Mouse (Mus musculus) heart, embryonic 13.5 days (tissue): Measurements from ENCODE around the gene Zfp280b. TPM values are rescaled to one million over a fixed set of nuclear protein-coding genes. Genes with fewer than 3 reads are reported as not detected.

Source experiments
- ATAC-seq: fragments of 200-750 bp; cut with Nextera tagmentation; 2 replicates; pipeline ENCODE4 v1.8.0; 2017; ENCODE audit warnings: moderate TSS enrichment; ENCODE audit not compliant: insufficient number of reproducible peaks, low FRiP score, low TSS enrichment; ENCODE audit errors: extremely low read depth
- H3K27ac ChIP-seq: fragments of 300-500 bp; sonication (generic); replicated peaks from 2 replicates; pipeline ENCODE4 v1.5.1; 2015; ENCODE audit warnings: moderate library complexity, mild to moderate bottlenecking, inconsistent platforms
- H3K27me3 ChIP-seq: fragments of 300-500 bp; sonication (generic); replicated peaks from 2 replicates; pipeline ENCODE4 v1.6.1; 2015; ENCODE audit warnings: mild to moderate bottlenecking, inconsistent platforms
- H3K36me3 ChIP-seq: fragments of 300-500 bp; sonication (generic); 2 replicates; pipeline ENCODE4 v1.6.1; 2015; ENCODE audit warnings: mild to moderate bottlenecking, inconsistent platforms
- H3K4me1 ChIP-seq: fragments of 300-500 bp; sonication (generic); 2 replicates; pipeline ENCODE4 v1.6.1; 2015; ENCODE audit warnings: inconsistent platforms
- H3K4me2 ChIP-seq: fragments of 300-500 bp; sonication (generic); 2 replicates; pipeline ENCODE4 v1.6.1; 2015; ENCODE audit warnings: inconsistent platforms, mild to moderate bottlenecking, moderate library complexity
- H3K4me3 ChIP-seq: fragments of 300-500 bp; sonication (generic); 2 replicates; pipeline ENCODE4 v1.5.1; 2015; ENCODE audit warnings: moderate library complexity, mild to moderate bottlenecking, inconsistent platforms
- H3K9ac ChIP-seq: fragments of 300-500 bp; sonication (generic); 2 replicates; pipeline ENCODE4 v1.6.1; 2015; ENCODE audit warnings: inconsistent platforms, mild to moderate bottlenecking, moderate library complexity
- H3K9me3 ChIP-seq: fragments of 300-500 bp; sonication (generic); 2 replicates; pipeline ENCODE4 v1.6.1; 2016; ENCODE audit warnings: inconsistent platforms
- WGBS: fragments of 180-500 bp; shearing (Covaris S2); methylation state at CpG from one replicate; pipeline ENCODE4 v1.1.7; 2015; ENCODE audit warnings: mixed read lengths; 5-methylcytosine and 5-hydroxymethylcytosine counted together
- polyA plus RNA-seq: library from polyadenylated mRNA; unstranded; fragments of >200 nt; fragmentation: Nextera tagmentation; extraction: Ambion mirVana; gene quantifications from 2 replicates; pipeline ENCODE4 v1.2.1, GENCODE M21; 2015

Zfp280b gene
- polyA plus RNA-seq, 1 experiment from 2014 or later = 12.2 TPM

GRCm38 (mm10) chr10:76009812-76010211 is 22.6 kb upstream of the Zfp280b start:
- no peak overlapping the region for H3K4me3 ChIP-seq
- H3K4me2 ChIP-seq = no peak overlapping the region
- ATAC-seq = no peak
- no peaks in the 10 kb centered on the region for H3K36me3 ChIP-seq
- no peaks in the 10 kb centered on the region for H3K9me3 ChIP-seq
- H3K9ac ChIP-seq = no peak overlapping the region
- H3K4me1 ChIP-seq = no peaks in the 10 kb centered on the region
- H3K27ac ChIP-seq = no peak overlapping the region
- 78% methylated on average over 3 of the region's 3 CpGs for WGBS
- no peaks in the 10 kb centered on the region for H3K27me3 ChIP-seq

- H3K4me2 ChIP-seq = no peak overlapping the region
- H3K36me3 ChIP-seq = no peaks in the 10 kb centered on the region
- H3K27ac ChIP-seq = no peak overlapping the region
- no peak overlapping the region for H3K9ac ChIP-seq
- 64% methylated on average over 6 of the region's 6 CpGs for WGBS
- H3K4me3 ChIP-seq = no peak overlapping the region
- ATAC-seq = no peak
- H3K4me1 ChIP-seq = no peaks in the 10 kb centered on the region
- H3K27me3 ChIP-seq = no peaks in the 10 kb centered on the region
- H3K9me3 ChIP-seq = no peaks in the 10 kb centered on the region
Observed at GRCm38 (mm10) chr10:76012922-76013321, 19.5 kb upstream of the Zfp280b start.

- Histone ChIP-seq H3K9ac (no peak overlapping the region), H3K9me3 (no peaks in the 10 kb centered on the region), H3K27ac (no peak overlapping the region), H3K36me3 (no peaks in the 10 kb centered on the region), H3K4me2 (no peak overlapping the region), H3K27me3 (no peaks in the 10 kb centered on the region), H3K4me3 (no peak overlapping the region), H3K4me1 (no peaks in the 10 kb centered on the region)
- WGBS = 81% methylated on average over 3 of the region's 3 CpGs
- no peak for ATAC-seq
Observed at GRCm38 (mm10) chr10:76016886-76017285, 15.6 kb upstream of the Zfp280b start.

GRCm38 (mm10) chr10:76021728-76022127 is 10.7 kb upstream of the Zfp280b start:
- Histone ChIP-seq H3K27ac (no peak overlapping the region), H3K36me3 (no peaks in the 10 kb centered on the region), H3K4me1 (no peaks in the 10 kb centered on the region), H3K9me3 (peaks cover 4% of the 10 kb centered on the region; the same call in 1 of the 2 replicates), H3K4me3 (no peak overlapping the region), H3K9ac (no peak overlapping the region), H3K4me2 (no peak overlapping the region), H3K27me3 (no peaks in the 10 kb centered on the region)
- no peak for ATAC-seq
- WGBS = 44% methylated on average over 3 of the region's 3 CpGs

- H3K9ac ChIP-seq = no peak overlapping the region
- no peaks in the 10 kb centered on the region for H3K36me3 ChIP-seq
- no peak for ATAC-seq
- peaks cover 11% of the 10 kb centered on the region for H3K4me1 ChIP-seq
- no peak overlapping the region for H3K27ac ChIP-seq
- no peaks in the 10 kb centered on the region for H3K27me3 ChIP-seq
- WGBS = 83% methylated on average over 6 of the region's 6 CpGs
- H3K9me3 ChIP-seq = peaks cover 4% of the 10 kb centered on the region; the same call in 1 of the 2 replicates
- no peak overlapping the region for H3K4me3 ChIP-seq
- H3K4me2 ChIP-seq = no peak overlapping the region
Observed at GRCm38 (mm10) chr10:76023921-76024320, 8.5 kb upstream of the Zfp280b start.

GRCm38 (mm10) chr10:76025470-76026190 is 6.8 kb upstream of the Zfp280b start:
- ATAC-seq = no peak
- whole genome bisulfite sequencing = 90% methylated on average over 10 of the region's 10 CpGs

GRCm38 (mm10) chr10:76027127-76028015 is 5.1 kb upstream of the Zfp280b start:
- ATAC-seq = no peak
- no peak overlapping the region for H3K4me2 ChIP-seq
- 49% methylated on average over 12 of the region's 12 CpGs for WGBS
- H3K4me3 ChIP-seq = no peak overlapping the region
- H3K27ac ChIP-seq = peak overlapping the region; percentile 36; the same call in 1 of the 2 replicates
- no peaks in the 10 kb centered on the region for H3K27me3 ChIP-seq
- peaks cover 16% of the 10 kb centered on the region for H3K4me1 ChIP-seq
- no peaks in the 10 kb centered on the region for H3K36me3 ChIP-seq
- H3K9me3 ChIP-seq = peaks cover 4% of the 10 kb centered on the region; the same call in 1 of the 2 replicates
- H3K9ac ChIP-seq = no peak overlapping the region

More at GRCm38 (mm10) chr10:76025470-76026190, 6.8 kb upstream of the Zfp280b start:
- Histone ChIP-seq H3K9ac (no peak overlapping the region), H3K27ac (no peak overlapping the region), H3K4me3 (no peak overlapping the region), H3K4me2 (no peak overlapping the region), H3K4me1 (peaks cover 11% of the 10 kb centered on the region), H3K9me3 (peaks cover 4% of the 10 kb centered on the region; the same call in 1 of the 2 replicates), H3K27me3 (no peaks in the 10 kb centered on the region), H3K36me3 (no peaks in the 10 kb centered on the region)

GRCm38 (mm10) chr10:76028016-76028366 is 4.5 kb upstream of the Zfp280b start:
- H3K4me2 ChIP-seq = no peak overlapping the region
- no peak overlapping the region; the same call in 1 of the 2 replicates for H3K9ac ChIP-seq
- H3K4me1 ChIP-seq = peaks cover 16% of the 10 kb centered on the region
- H3K36me3 ChIP-seq = no peaks in the 10 kb centered on the region
- H3K9me3 ChIP-seq = peaks cover 4% of the 10 kb centered on the region; the same call in 1 of the 2 replicates
- H3K27ac ChIP-seq = no peak overlapping the region
- no peaks in the 10 kb centered on the region for H3K27me3 ChIP-seq
- WGBS = 18% methylated on average over 4 of the region's 4 CpGs
- no peak overlapping the region for H3K4me3 ChIP-seq
- no peak for ATAC-seq

GRCm38 (mm10) chr10:76028396-76028795 is 4.1 kb upstream of the Zfp280b start:
- no peak overlapping the region for H3K4me2 ChIP-seq
- no peak overlapping the region for H3K9ac ChIP-seq
- no peak for ATAC-seq
- H3K27me3 ChIP-seq = no peaks in the 10 kb centered on the region
- H3K36me3 ChIP-seq = no peaks in the 10 kb centered on the region
- H3K4me3 ChIP-seq = no peak overlapping the region
- no peak overlapping the region for H3K27ac ChIP-seq
- WGBS = 64% methylated on average over 9 of the region's 9 CpGs
- H3K4me1 ChIP-seq = peaks cover 19% of the 10 kb centered on the region
- peaks cover 4% of the 10 kb centered on the region; the same call in 1 of the 2 replicates for H3K9me3 ChIP-seq

GRCm38 (mm10) chr10:76029276-76029675 is 3.2 kb upstream of the Zfp280b start:
- H3K4me1 ChIP-seq = peaks cover 28% of the 10 kb centered on the region
- no peak for ATAC-seq
- H3K4me3 ChIP-seq = no peak overlapping the region
- H3K27ac ChIP-seq = no peak overlapping the region
- H3K4me2 ChIP-seq = no peak overlapping the region
- H3K9ac ChIP-seq = no peak overlapping the region
- no peaks in the 10 kb centered on the region for H3K27me3 ChIP-seq
- 0 out of 2 replicates have a peak, but pooled peaks cover 5% of the 10 kb centered on the region for H3K36me3 ChIP-seq
- peaks cover 4% of the 10 kb centered on the region; the same call in 1 of the 2 replicates for H3K9me3 ChIP-seq
- WGBS = 76% methylated on average over 5 of the region's 5 CpGs

GRCm38 (mm10) chr10:76030496-76030895 is 2.0 kb upstream of the Zfp280b start:
- 59% methylated on average over 5 of the region's 5 CpGs for WGBS
- H3K4me2 ChIP-seq = no peak overlapping the region

More at GRCm38 (mm10) chr10:76030496-76030895, 2.0 kb upstream of the Zfp280b start:
- H3K4me3 ChIP-seq = no peak overlapping the region
- no peak overlapping the region for H3K9ac ChIP-seq
- peaks cover 33% of the 10 kb centered on the region for H3K4me1 ChIP-seq
- H3K27me3 ChIP-seq = no peaks in the 10 kb centered on the region
- no peak overlapping the region for H3K27ac ChIP-seq
- H3K36me3 ChIP-seq = peaks cover 15% of the 10 kb centered on the region
- H3K9me3 ChIP-seq = no peaks in the 10 kb centered on the region
- ATAC-seq = no peak
